Mouse (Mus musculus): ENCODE results near the gene Stk19.

GRCm38 (mm10) chr17:34850517-34851125 is 13.9 kb upstream of the Stk19 start:
- TF ChIP-seq CTCF (IDR thresholded peaks at IDR 0.05; ENCODE audit: borderline replicate concordance, insufficient read depth, low read length) = no peak
- TF ChIP-seq POLR2A (IDR thresholded peaks at IDR 0.05; ENCODE audit: low read depth, low read length) = no peak

All from embryonic fibroblast, embryonic 13.5 days (primary cell).